Mouse (Mus musculus): ENCODE measurements at regions not wholly inside any gene's neighbourhood (a gene's known extent, or its start where the extent isn't known, plus 50 kb on each side); places are given as distances from the start of the nearest gene placed in this dataset.

DNA sequence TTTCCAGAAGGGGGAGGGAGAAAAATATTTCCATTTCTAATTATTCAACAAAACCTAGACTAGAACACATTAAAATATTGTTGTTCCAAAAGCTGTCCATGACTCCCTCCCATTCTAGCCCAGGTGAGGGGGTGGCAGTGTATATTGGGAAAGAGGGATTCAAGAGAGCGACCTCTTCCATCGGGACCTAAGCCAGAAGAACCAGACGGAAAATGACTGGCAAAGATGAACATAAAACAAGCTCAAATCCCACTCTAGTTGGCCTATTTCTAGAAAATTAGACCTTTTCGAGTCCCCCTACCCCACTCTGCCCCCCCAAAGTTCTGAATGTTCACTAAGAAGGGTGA, 84.3 kb upstream of the Hsd17b12 start:
- TF ChIP-seq EP300 (optimal IDR thresholded peaks at IDR 0.05) (no peak), CTCF (IDR thresholded peaks at IDR 0.05; ENCODE audit: low read depth) (no peak)

All from stomach, postnatal 0 days (tissue).